Mouse (Mus musculus) limb, embryonic 10.5 days (tissue): Measurements from ENCODE around the gene Prss32. TPM values are rescaled to one million over a fixed set of nuclear protein-coding genes. Genes with fewer than 3 reads are reported as not detected.

Experiments
- microRNA-seq: library from miRNA; unstranded; fragments of <30 nt; microRNA quantifications from one replicate; pipeline ENCODE4, GENCODE M21; 2017
- polyA plus RNA-seq: library from polyadenylated mRNA; unstranded; fragments of >200 nt; fragmentation: Nextera tagmentation; extraction: Ambion mirVana; gene quantifications from 2 replicates; pipeline ENCODE4 v1.2.1, GENCODE M21; 2016

The Prss32 gene
- polyA plus RNA-seq, 1 experiment from 2014 or later: not detected

Small RNA genes within 50 kb of the gene (microRNA-seq; reads per million reads assigned to microRNA genes)
- gene Mir5125: 1.8 reads per million

Other genes starting within 250 kb of the Prss32 start
- gene Zfp13, start 244.4 kb upstream of the Prss32 start, polyA plus RNA-seq: 22.0 and 25.4 TPM in 2 replicates
- 0.35 and 0.38 TPM in 2 replicates for gene Zscan10, start 243.0 kb upstream of the Prss32 start, polyA plus RNA-seq
- 0.84 and 1.1 TPM in 2 replicates for gene Mmp25, start 198.6 kb upstream of the Prss32 start, polyA plus RNA-seq
- gene Bicdl2, start 183.3 kb upstream of the Prss32 start, polyA plus RNA-seq: 1.4 and 2.0 TPM in 2 replicates
- gene Hcfc1r1, start 170.3 kb upstream of the Prss32 start, polyA plus RNA-seq: 29.0 and 30.5 TPM in 2 replicates
- gene Thoc6, start 170.0 kb upstream of the Prss32 start, polyA plus RNA-seq: 70.4 and 71.1 TPM in 2 replicates
- gene Tnfrsf12a, start 166.4 kb upstream of the Prss32 start, polyA plus RNA-seq: 5.2 and 5.6 TPM in 2 replicates
- gene Cldn6, start 164.6 kb upstream of the Prss32 start, polyA plus RNA-seq: 32.7 and 42.1 TPM in 2 replicates
- gene Cldn9, start 159.8 kb upstream of the Prss32 start, polyA plus RNA-seq: 1.9 and 4.6 TPM in 2 replicates
- 0.13 and 0.36 TPM in 2 replicates for gene 1520401A03Rik, start 121.1 kb upstream of the Prss32 start, polyA plus RNA-seq
- gene Pkmyt1, start 117.5 kb upstream of the Prss32 start, polyA plus RNA-seq: 66.8 and 67.6 TPM in 2 replicates
- 5.9 and 9.0 TPM in 2 replicates for gene Paqr4, start 103.0 kb upstream of the Prss32 start, polyA plus RNA-seq
- gene Kremen2, start 98.0 kb upstream of the Prss32 start, polyA plus RNA-seq: 13.8 and 19.5 TPM in 2 replicates
- 177 and 183 TPM in 2 replicates for gene Flywch1, start 72.3 kb upstream of the Prss32 start, polyA plus RNA-seq
- 37.5 and 54.1 TPM in 2 replicates for gene Flywch2, start 57.8 kb upstream of the Prss32 start, polyA plus RNA-seq
- gene Srrm2, start 53.3 kb upstream of the Prss32 start, polyA plus RNA-seq: 562 and 563 TPM in 2 replicates
- gene Elob, start 14.7 kb upstream of the Prss32 start, polyA plus RNA-seq: 1,047 and 1,081 TPM in 2 replicates
- gene Prss33, start 7.8 kb upstream of the Prss32 start, polyA plus RNA-seq: not detected in 2 replicates
- gene Prss41, start 317 bp downstream of the Prss32 start, polyA plus RNA-seq: 3.3 and 3.9 TPM in 2 replicates
- not detected in 2 replicates for gene Prss21, start 24.2 kb downstream of the Prss32 start, polyA plus RNA-seq
- not detected in 2 replicates for gene Dcpp1, start 37.0 kb downstream of the Prss32 start, polyA plus RNA-seq
- gene Dcpp2, start 37.0 kb downstream of the Prss32 start, polyA plus RNA-seq: not detected in 2 replicates
- gene Dcpp3, start 73.6 kb downstream of the Prss32 start, polyA plus RNA-seq: not detected in 2 replicates
- not detected in 2 replicates for gene Sbp, start 97.8 kb downstream of the Prss32 start, polyA plus RNA-seq
- not detected in 2 replicates for gene Sbpl, start 111.4 kb downstream of the Prss32 start, polyA plus RNA-seq
- not detected in 2 replicates for gene Prss30, start 136.7 kb downstream of the Prss32 start, polyA plus RNA-seq
- 1.3 and 1.7 TPM in 2 replicates for gene Prss22, start 154.2 kb downstream of the Prss32 start, polyA plus RNA-seq
- gene Prss27, start 194.3 kb downstream of the Prss32 start, polyA plus RNA-seq: 0.20 TPM in 1 of 2 replicates, not detected in the other
- gene Kctd5, start 229.6 kb downstream of the Prss32 start, polyA plus RNA-seq: 106 and 113 TPM in 2 replicates